Mouse (Mus musculus): ENCODE results near the gene Hps4. TPM values are rescaled to one million over a fixed set of nuclear protein-coding genes. Genes with fewer than 3 reads are reported as not detected.

Hps4 gene
- polyA plus RNA-seq (2012; rRNA removed) = 22.6 and 66.3 TPM in 2 replicates

- peaks cover 23% of the 10 kb centered on the region; the same call in 1 of the 2 replicates for H3K4me1 ChIP-seq (ENCODE audit: control insufficient read depth, insufficient read depth, insufficient read length, low read length)
- peaks cover 20% of the 10 kb centered on the region for H3K36me3 ChIP-seq (ENCODE audit: control insufficient read depth, insufficient read depth, low read length)
- H3K27me3 ChIP-seq (ENCODE audit: control insufficient read depth, insufficient read depth, low read length) = no peaks in the 10 kb centered on the region
- peak within 1 kb of the TSS; percentile 97 for H3K4me3 ChIP-seq (ENCODE audit: low read depth, low read length)
- TF ChIP-seq CTCF (IDR thresholded peaks at IDR 0.05; ENCODE audit: extremely low read depth, insufficient read length, insufficient replicate concordance, low read depth, low read length) (no peak), POLR2A (IDR thresholded peaks at IDR 0.05; ENCODE audit: low read depth, low read length) (0 out of 2 replicates have a peak, but pooled peaks have one; percentile 46)
- H3K27ac ChIP-seq (ENCODE audit: insufficient read depth, low read depth, low read length) = peak within 1 kb of the TSS; percentile 73
- WGBS = 1% methylated on average over 64 of the region's 64 CpGs
Observed at GRCm38 (mm10) chr5:112342463-112343204, at the start of gene Hps4, which contains the start of gene Srrd. Gene Hps4, plus strand, starts transcription at chr5:112343083. Gene Srrd, minus strand, starts transcription at chr5:112343040.

GRCm38 (mm10) chr5:112293800-112294199 lies 49.1 kb upstream of the Hps4 start:
- H3K27ac ChIP-seq (ENCODE audit: insufficient read depth, low read depth, low read length) = no peak overlapping the region
- no peaks in the 10 kb centered on the region for H3K36me3 ChIP-seq (ENCODE audit: control insufficient read depth, insufficient read depth, low read length)
- H3K4me1 ChIP-seq (ENCODE audit: control insufficient read depth, insufficient read depth, insufficient read length, low read length) = peaks cover 18% of the 10 kb centered on the region
- 47% methylated on average over 2 of the region's 2 CpGs for WGBS
- TF ChIP-seq POLR2A (IDR thresholded peaks at IDR 0.05; ENCODE audit: low read depth, low read length) (no peak), CTCF (IDR thresholded peaks at IDR 0.05; ENCODE audit: extremely low read depth, insufficient read length, insufficient replicate concordance, low read depth, low read length) (no peak)
- H3K27me3 ChIP-seq (ENCODE audit: control insufficient read depth, insufficient read depth, low read length) = no peaks in the 10 kb centered on the region
- no peak overlapping the region for H3K4me3 ChIP-seq (ENCODE audit: low read depth, low read length)

- Histone ChIP-seq H3K36me3 (ENCODE audit: control insufficient read depth, insufficient read depth, low read length) (no peaks in the 10 kb centered on the region), H3K27me3 (ENCODE audit: control insufficient read depth, insufficient read depth, low read length) (no peaks in the 10 kb centered on the region), H3K27ac (ENCODE audit: insufficient read depth, low read depth, low read length) (no peak overlapping the region), H3K4me1 (ENCODE audit: control insufficient read depth, insufficient read depth, insufficient read length, low read length) (peaks cover 18% of the 10 kb centered on the region), H3K4me3 (ENCODE audit: low read depth, low read length) (no peak overlapping the region)
- TF ChIP-seq POLR2A (IDR thresholded peaks at IDR 0.05; ENCODE audit: low read depth, low read length) = no peak
- TF ChIP-seq CTCF (IDR thresholded peaks at IDR 0.05; ENCODE audit: extremely low read depth, insufficient read length, insufficient replicate concordance, low read depth, low read length) = no peak
- 66% methylated on average over 4 of the region's 4 CpGs for WGBS
Observed at GRCm38 (mm10) chr5:112294696-112295095, 48.2 kb upstream of the Hps4 start.

- H3K4me3 ChIP-seq (ENCODE audit: low read depth, low read length) = no peak overlapping the region
- WGBS = 71% methylated on average over 8 of the region's 8 CpGs
- no peak for TF ChIP-seq POLR2A (IDR thresholded peaks at IDR 0.05; ENCODE audit: low read depth, low read length)
- TF ChIP-seq CTCF (IDR thresholded peaks at IDR 0.05; ENCODE audit: extremely low read depth, insufficient read length, insufficient replicate concordance, low read depth, low read length) = no peak
- no peak overlapping the region for H3K27ac ChIP-seq (ENCODE audit: insufficient read depth, low read depth, low read length)
- H3K4me1 ChIP-seq (ENCODE audit: control insufficient read depth, insufficient read depth, insufficient read length, low read length) = peaks cover 18% of the 10 kb centered on the region
- no peaks in the 10 kb centered on the region for H3K36me3 ChIP-seq (ENCODE audit: control insufficient read depth, insufficient read depth, low read length)
- no peaks in the 10 kb centered on the region for H3K27me3 ChIP-seq (ENCODE audit: control insufficient read depth, insufficient read depth, low read length)
Observed at GRCm38 (mm10) chr5:112295162-112295561, 47.7 kb upstream of the Hps4 start.

GRCm38 (mm10) chr5:112295564-112295963 lies 47.3 kb upstream of the Hps4 start:
- Histone ChIP-seq H3K4me1 (ENCODE audit: control insufficient read depth, insufficient read depth, insufficient read length, low read length) (peaks cover 18% of the 10 kb centered on the region), H3K27ac (ENCODE audit: insufficient read depth, low read depth, low read length) (no peak overlapping the region), H3K36me3 (ENCODE audit: control insufficient read depth, insufficient read depth, low read length) (no peaks in the 10 kb centered on the region), H3K27me3 (ENCODE audit: control insufficient read depth, insufficient read depth, low read length) (no peaks in the 10 kb centered on the region), H3K4me3 (ENCODE audit: low read depth, low read length) (no peak overlapping the region)
- TF ChIP-seq CTCF (IDR thresholded peaks at IDR 0.05; ENCODE audit: extremely low read depth, insufficient read length, insufficient replicate concordance, low read depth, low read length) = no peak
- no peak for TF ChIP-seq POLR2A (IDR thresholded peaks at IDR 0.05; ENCODE audit: low read depth, low read length)
- WGBS = 81% methylated on average over 8 of the region's 8 CpGs

- no peak for TF ChIP-seq CTCF (IDR thresholded peaks at IDR 0.05; ENCODE audit: extremely low read depth, insufficient read length, insufficient replicate concordance, low read depth, low read length)
- TF ChIP-seq POLR2A (IDR thresholded peaks at IDR 0.05; ENCODE audit: low read depth, low read length) = no peak
- Histone ChIP-seq H3K27ac (ENCODE audit: insufficient read depth, low read depth, low read length) (peak overlapping the region; percentile 25; the same call in 1 of the 2 replicates), H3K4me1 (ENCODE audit: control insufficient read depth, insufficient read depth, insufficient read length, low read length) (peaks cover 18% of the 10 kb centered on the region), H3K36me3 (ENCODE audit: control insufficient read depth, insufficient read depth, low read length) (no peaks in the 10 kb centered on the region), H3K4me3 (ENCODE audit: low read depth, low read length) (no peak overlapping the region), H3K27me3 (ENCODE audit: control insufficient read depth, insufficient read depth, low read length) (no peaks in the 10 kb centered on the region)
- 33% methylated on average over 6 of the region's 6 CpGs for WGBS
Observed at GRCm38 (mm10) chr5:112296404-112297181, 46.3 kb upstream of the Hps4 start.

GRCm38 (mm10) chr5:112297257-112297656 lies 45.6 kb upstream of the Hps4 start:
- WGBS = 77% methylated on average over 2 of the region's 2 CpGs
- H3K36me3 ChIP-seq (ENCODE audit: control insufficient read depth, insufficient read depth, low read length) = no peaks in the 10 kb centered on the region
- H3K4me1 ChIP-seq (ENCODE audit: control insufficient read depth, insufficient read depth, insufficient read length, low read length) = peaks cover 18% of the 10 kb centered on the region
- TF ChIP-seq CTCF (IDR thresholded peaks at IDR 0.05; ENCODE audit: extremely low read depth, insufficient read length, insufficient replicate concordance, low read depth, low read length) (no peak), POLR2A (IDR thresholded peaks at IDR 0.05; ENCODE audit: low read depth, low read length) (no peak)
- H3K4me3 ChIP-seq (ENCODE audit: low read depth, low read length) = no peak overlapping the region
- H3K27ac ChIP-seq (ENCODE audit: insufficient read depth, low read depth, low read length) = peak overlapping the region; percentile 45
- H3K27me3 ChIP-seq (ENCODE audit: control insufficient read depth, insufficient read depth, low read length) = no peaks in the 10 kb centered on the region

All from small intestine, adult 2 months (tissue).